Mouse (Mus musculus): ENCODE data around the gene Thra. TPM values are rescaled to one million over a fixed set of nuclear protein-coding genes. Genes with fewer than 3 reads are reported as not detected.

Gene Thra
- polyA plus RNA-seq, 1 experiment: 28.1 TPM

DNA sequence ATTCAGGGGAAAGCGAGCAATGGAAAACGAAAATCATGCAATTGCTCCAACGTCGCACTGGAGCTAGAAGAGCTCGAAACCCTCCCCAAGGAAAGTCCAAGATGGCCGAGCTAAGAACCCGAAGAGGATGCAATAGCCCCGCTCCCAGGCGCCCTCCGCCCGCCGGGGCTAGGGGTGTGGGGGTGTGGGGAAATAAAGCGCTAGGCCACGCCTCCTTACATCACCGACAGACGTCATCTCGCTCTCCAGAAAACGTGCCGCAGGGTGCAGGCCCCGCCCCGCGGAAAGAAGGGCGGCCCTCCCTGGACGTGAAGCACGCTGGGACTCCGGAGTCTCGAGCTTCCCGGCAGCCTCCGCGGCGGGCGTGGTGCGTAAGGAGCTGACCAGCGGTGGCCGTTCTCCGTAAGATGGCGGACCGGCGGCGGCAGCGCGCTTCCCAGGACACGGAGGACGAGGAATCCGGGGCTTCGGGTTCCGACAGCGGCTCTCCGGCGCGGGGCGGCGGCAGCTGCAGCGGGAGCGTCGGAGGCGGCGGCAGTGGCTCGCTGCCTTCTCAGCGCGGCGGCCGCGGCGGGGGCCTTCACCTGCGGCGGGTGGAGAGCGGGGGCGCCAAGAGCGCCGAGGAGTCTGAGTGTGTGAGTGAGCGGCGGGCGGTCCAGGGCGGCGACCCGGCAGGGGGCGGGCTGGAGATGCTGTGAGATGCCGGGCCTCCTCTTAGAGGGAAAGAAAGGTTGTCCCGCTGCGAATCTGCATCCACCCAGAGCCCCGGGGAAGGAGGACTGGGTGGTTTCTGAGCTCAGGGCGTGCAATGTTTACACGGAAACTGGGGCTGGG lies 69.2 kb downstream of the Thra start:
- peaks cover 50% of the 10 kb centered on the region for H3K79me2 ChIP-seq (ENCODE audit: control insufficient read depth, insufficient read depth)
- peaks cover 71% of the 10 kb centered on the region for H3K36me3 ChIP-seq (ENCODE audit: control insufficient read depth, insufficient read depth)
- peaks cover 48% of the 10 kb centered on the region for H3K79me3 ChIP-seq (ENCODE audit: low read depth)
- H3K27me3 ChIP-seq (ENCODE audit: control insufficient read depth, insufficient read depth, insufficient read length): no peaks in the 10 kb centered on the region
- peak overlapping the region; percentile 98 for H3ac ChIP-seq (ENCODE audit: control insufficient read depth, insufficient read length, low read depth)
- peak overlapping the region; percentile 79 for H3K4me3 ChIP-seq (ENCODE audit: insufficient read depth, poor library complexity, severe bottlenecking)
- TF ChIP-seq FOSL1 (IDR thresholded peaks at IDR 0.05; ENCODE audit: insufficient read depth, low read length, poor library complexity, severe bottlenecking) (no peak), MAX (IDR thresholded peaks at IDR 0.05) (peak; percentile 83), USF1 (IDR thresholded peaks at IDR 0.05; ENCODE audit: low read depth) (no peak), MYOD1 (IDR thresholded peaks at IDR 0.05; ENCODE audit: control insufficient read depth, insufficient read length, low read depth) (no peak), CEBPB (IDR thresholded peaks at IDR 0.05; ENCODE audit: low read depth) (no peak), CTCF (IDR thresholded peaks at IDR 0.05; ENCODE audit: control insufficient read depth, insufficient read depth, insufficient read length) (no peak)

DNA sequence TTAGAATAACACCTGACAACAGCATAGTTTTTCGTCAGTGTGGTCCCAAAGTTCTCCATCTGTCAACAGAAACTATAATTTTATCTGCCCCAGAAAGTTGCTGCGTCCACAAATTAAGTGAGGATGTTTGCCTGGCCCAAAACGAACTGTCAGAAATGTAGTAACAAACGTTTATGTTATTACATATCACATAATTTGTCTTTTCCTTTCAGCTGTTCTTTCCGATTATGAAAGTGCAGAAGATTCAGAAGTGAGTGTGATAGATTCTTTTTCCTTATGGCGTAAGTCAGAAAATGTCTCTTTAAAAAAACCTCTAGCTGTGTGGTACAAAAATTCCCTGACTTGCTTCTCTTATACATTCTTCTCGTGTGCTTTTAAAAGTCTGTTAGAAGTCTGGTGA lies 70.2 kb downstream of the Thra start:
- peaks cover 60% of the 10 kb centered on the region for H3K79me2 ChIP-seq (ENCODE audit: control insufficient read depth, insufficient read depth)
- H3K36me3 ChIP-seq (ENCODE audit: control insufficient read depth, insufficient read depth): peaks cover 70% of the 10 kb centered on the region
- peaks cover 57% of the 10 kb centered on the region for H3K79me3 ChIP-seq (ENCODE audit: low read depth)
- peak overlapping the region; percentile 79 for H3K4me3 ChIP-seq (ENCODE audit: insufficient read depth, poor library complexity, severe bottlenecking)
- peak overlapping the region; percentile 98 for H3ac ChIP-seq (ENCODE audit: control insufficient read depth, insufficient read length, low read depth)
- TF ChIP-seq CEBPB (IDR thresholded peaks at IDR 0.05; ENCODE audit: low read depth) (no peak), USF1 (IDR thresholded peaks at IDR 0.05; ENCODE audit: low read depth) (no peak), MYOG (IDR thresholded peaks at IDR 0.05; ENCODE audit: control insufficient read depth, extremely low read depth, insufficient read length) (no peak), MAX (IDR thresholded peaks at IDR 0.05) (no peak), MYOD1 (IDR thresholded peaks at IDR 0.05; ENCODE audit: control insufficient read depth, insufficient read length, low read depth) (no peak), CTCF (IDR thresholded peaks at IDR 0.05; ENCODE audit: control insufficient read depth, insufficient read depth, insufficient read length) (no peak), FOSL1 (IDR thresholded peaks at IDR 0.05; ENCODE audit: insufficient read depth, low read length, poor library complexity, severe bottlenecking) (no peak)
- no peaks in the 10 kb centered on the region for H3K27me3 ChIP-seq (ENCODE audit: control insufficient read depth, insufficient read depth, insufficient read length)

- Histone ChIP-seq H3K4me3 (ENCODE audit: insufficient read depth, poor library complexity, severe bottlenecking) (no peak overlapping the region), H3K79me2 (ENCODE audit: control insufficient read depth, insufficient read depth) (peaks cover 95% of the 10 kb centered on the region), H3K36me3 (ENCODE audit: control insufficient read depth, insufficient read depth) (peaks cover 87% of the 10 kb centered on the region), H3K79me3 (ENCODE audit: low read depth) (peaks cover 65% of the 10 kb centered on the region), H3ac (ENCODE audit: control insufficient read depth, insufficient read length, low read depth) (no peak overlapping the region), H3K27me3 (ENCODE audit: control insufficient read depth, insufficient read depth, insufficient read length) (no peaks in the 10 kb centered on the region)
- no peak for TF ChIP-seq FOSL1 (IDR thresholded peaks at IDR 0.05; ENCODE audit: insufficient read depth, low read length, poor library complexity, severe bottlenecking)
- TF ChIP-seq CEBPB (IDR thresholded peaks at IDR 0.05; ENCODE audit: low read depth): no peak
- TF ChIP-seq MAX (IDR thresholded peaks at IDR 0.05): no peak
Observed at GRCm38 (mm10) chr11:98816706-98817239, 76.3 kb downstream of the Thra start.

Other genes with a start within 250 kb of the Thra start
- not detected for gene Ikzf3, start 194.6 kb upstream of the Thra start, polyA plus RNA-seq (2012; fragmentation: generic; extraction: Trizol)
- gene Zpbp2, start 189.5 kb upstream of the Thra start, polyA plus RNA-seq (2012; fragmentation: generic; extraction: Trizol): not detected
- gene Ormdl3, start 153.3 kb upstream of the Thra start, polyA plus RNA-seq (2012; fragmentation: generic; extraction: Trizol): 25.0 TPM
- not detected for gene Lrrc3c, start 142.3 kb upstream of the Thra start, polyA plus RNA-seq (2012; fragmentation: generic; extraction: Trizol)
- 0.34 TPM for gene Gm12355, start 115.0 kb upstream of the Thra start, polyA plus RNA-seq (2012; fragmentation: generic; extraction: Trizol)
- gene Gsdma3, start 114.3 kb upstream of the Thra start, polyA plus RNA-seq (2012; fragmentation: generic; extraction: Trizol): not detected
- not detected for gene Gsdma2, start 93.9 kb upstream of the Thra start, polyA plus RNA-seq (2012; fragmentation: generic; extraction: Trizol)
- not detected for gene Gsdma, start 76.3 kb upstream of the Thra start, polyA plus RNA-seq (2012; fragmentation: generic; extraction: Trizol)
- gene Psmd3, start 58.1 kb upstream of the Thra start, polyA plus RNA-seq (2012; fragmentation: generic; extraction: Trizol): 244 TPM
- gene Csf3, start 39.4 kb upstream of the Thra start, polyA plus RNA-seq (2012; fragmentation: generic; extraction: Trizol): not detected
- 33.1 TPM for gene Med24, start 11.2 kb upstream of the Thra start, polyA plus RNA-seq (2012; fragmentation: generic; extraction: Trizol)
- 22.3 TPM for gene Nr1d1, start 34.7 kb downstream of the Thra start, polyA plus RNA-seq (2012; fragmentation: generic; extraction: Trizol)
- 40.5 TPM for gene Msl1, start 54.9 kb downstream of the Thra start, polyA plus RNA-seq (2012; fragmentation: generic; extraction: Trizol)
- gene Casc3, start 64.3 kb downstream of the Thra start, polyA plus RNA-seq (2012; fragmentation: generic; extraction: Trizol): 24.4 TPM
- gene Rapgefl1, start 96.1 kb downstream of the Thra start, polyA plus RNA-seq (2012; fragmentation: generic; extraction: Trizol): 0.66 TPM
- 4.5 TPM for gene Wipf2, start 123.0 kb downstream of the Thra start, polyA plus RNA-seq (2012; fragmentation: generic; extraction: Trizol)
- 24.1 TPM for gene Cdc6, start 167.2 kb downstream of the Thra start, polyA plus RNA-seq (2012; fragmentation: generic; extraction: Trizol)
- 31.9 TPM for gene Rara, start 187.2 kb downstream of the Thra start, polyA plus RNA-seq (2012; fragmentation: generic; extraction: Trizol)
- not detected for gene Gjd3, start 242.4 kb downstream of the Thra start, polyA plus RNA-seq (2012; fragmentation: generic; extraction: Trizol)